Mouse (Mus musculus): ENCODE data around the gene Prg2.

Gene Prg2

GRCm38 (mm10) chr2:85029897-85030296 lies 49.6 kb downstream of the Prg2 start:
- intact Hi-C loops (cut with DNase I): no loop called here

GRCm38 (mm10) chr2:85030989-85031388 lies 50.7 kb downstream of the Prg2 start:
- intact Hi-C loops (cut with DNase I): no loop called here

GRCm38 (mm10) chr2:85033121-85033520 lies 52.9 kb downstream of the Prg2 start:
- intact Hi-C loops (cut with DNase I): no loop called here
